Mouse (Mus musculus): ENCODE data around the gene Gm9844. TPM values are rescaled to one million over a fixed set of nuclear protein-coding genes. Genes with fewer than 3 reads are reported as not detected.
A peak's percentile ranks its signal among the peaks of the same experiment; 100 is the strongest.
"Not testable (repeated sequence)": the region's sequence is repeated elsewhere in the genome, so short reads cannot be mapped to it uniquely, and the experiment has no call there.

Gm9844 gene
- not detected for total RNA-seq (2022)

- DNase-seq (ENCODE audit: low spot score): no peak
These were observed at the start of gene Gm9844 for GRCm38 (mm10) chr7:24861913-24862312. Gm9844 (plus strand) TSS chr7:24862213.

GRCm38 (mm10) chr7:24817502-24817901, 44.5 kb upstream of the Gm9844 start:
- peak; percentile 52 for DNase-seq (ENCODE audit: low spot score)

DNA sequence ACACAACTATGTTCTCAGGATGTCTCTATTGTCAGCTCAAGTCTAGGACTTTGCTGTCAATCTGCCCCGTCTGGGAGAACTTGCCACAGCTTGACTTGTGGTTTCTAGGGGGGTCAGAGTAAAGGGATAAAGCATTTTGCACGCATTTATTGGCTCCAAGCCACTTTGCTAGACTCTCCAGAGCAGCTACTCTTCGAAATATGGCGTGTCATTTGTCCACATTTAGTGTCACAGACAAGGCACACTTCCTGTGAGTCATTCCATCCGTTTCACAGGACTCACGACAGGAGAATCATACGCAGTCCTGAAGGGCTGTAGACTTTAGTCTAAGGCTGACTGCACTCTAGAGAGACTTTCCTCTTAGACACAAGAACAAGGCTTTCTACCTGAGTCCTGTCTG, 37.6 kb upstream of the Gm9844 start:
- no peak for DNase-seq (ENCODE audit: low spot score)

DNA sequence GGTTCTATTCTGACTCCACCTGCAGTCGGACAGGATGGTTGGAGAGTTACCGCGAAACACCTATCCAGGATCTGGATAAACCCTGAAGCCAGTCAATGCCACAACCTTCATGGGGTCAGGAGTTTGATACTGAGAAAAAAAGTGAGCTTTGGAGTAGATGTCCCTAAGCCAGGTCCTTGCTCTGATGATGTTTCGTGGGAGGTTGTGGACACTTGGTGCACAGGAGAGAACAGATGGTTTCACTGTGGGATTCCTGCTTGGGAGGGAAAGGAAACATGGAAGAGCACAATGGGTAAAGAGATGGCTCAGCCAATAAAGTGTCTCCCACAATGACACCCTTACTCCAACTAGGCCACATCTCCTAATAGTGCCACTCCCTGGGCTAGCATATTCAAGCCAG, 34.8 kb upstream of the Gm9844 start:
- DNase-seq (ENCODE audit: low spot score): no peak

GRCm38 (mm10) chr7:24838732-24839409, 23.1 kb upstream of the Gm9844 start:
- DNase-seq (ENCODE audit: low spot score): not testable (repeated sequence)

DNA sequence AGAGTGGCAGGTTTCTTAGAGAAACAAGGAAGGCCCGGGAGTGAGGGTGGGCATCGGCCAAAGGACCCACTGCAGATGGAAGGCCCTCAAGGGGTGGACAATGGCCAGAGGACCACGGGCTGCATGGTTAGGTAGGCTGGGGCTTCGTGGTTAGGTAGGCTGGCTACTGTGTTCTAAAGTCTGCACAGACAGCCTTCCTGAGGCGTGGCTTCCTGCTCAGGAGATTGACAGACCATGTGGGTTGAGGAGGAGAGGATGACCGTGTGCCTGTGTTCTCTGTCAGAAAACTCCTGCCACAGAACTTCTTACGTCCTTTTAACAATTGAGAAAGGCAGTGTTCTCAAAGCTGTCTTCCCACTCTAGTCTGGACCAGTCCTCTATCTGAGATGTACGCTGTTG, 22.6 kb upstream of the Gm9844 start:
- no peak for DNase-seq (ENCODE audit: low spot score)

DNA sequence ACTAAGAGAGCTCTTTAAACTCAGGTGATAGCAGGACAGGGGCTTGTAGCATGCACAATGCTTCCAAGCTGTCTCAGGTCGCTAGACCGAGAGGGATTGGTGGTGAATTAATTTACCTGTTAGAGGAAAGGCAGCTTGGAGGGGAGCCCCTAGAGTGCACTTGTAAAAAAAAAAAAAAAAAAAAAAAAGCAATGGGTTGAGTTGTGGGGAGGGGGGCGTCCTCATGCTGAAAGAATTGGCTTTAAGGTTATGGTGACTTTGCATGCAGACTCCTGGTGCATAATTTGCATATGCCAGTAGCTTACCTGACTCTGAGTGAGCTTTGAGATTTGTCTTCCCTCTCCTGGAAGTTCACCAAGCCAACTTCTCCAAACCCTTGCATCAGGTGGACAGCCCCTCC, 21.7 kb upstream of the Gm9844 start:
- no peak for DNase-seq (ENCODE audit: low spot score)

- DNase-seq (ENCODE audit: low spot score): no peak
These were observed 21.0 kb upstream of the Gm9844 start for GRCm38 (mm10) chr7:24841009-24841408.

- no peak for DNase-seq (ENCODE audit: low spot score)
These were observed 17.9 kb upstream of the Gm9844 start for GRCm38 (mm10) chr7:24844144-24844543.

- no peak for DNase-seq (ENCODE audit: low spot score)
These were observed 16.8 kb upstream of the Gm9844 start for GRCm38 (mm10) chr7:24845181-24845580.

GRCm38 (mm10) chr7:24845713-24846112, 16.3 kb upstream of the Gm9844 start:
- no peak for DNase-seq (ENCODE audit: low spot score)

- DNase-seq (ENCODE audit: low spot score): not testable (repeated sequence)
These were observed 15.4 kb upstream of the Gm9844 start for GRCm38 (mm10) chr7:24846576-24846975.

DNA sequence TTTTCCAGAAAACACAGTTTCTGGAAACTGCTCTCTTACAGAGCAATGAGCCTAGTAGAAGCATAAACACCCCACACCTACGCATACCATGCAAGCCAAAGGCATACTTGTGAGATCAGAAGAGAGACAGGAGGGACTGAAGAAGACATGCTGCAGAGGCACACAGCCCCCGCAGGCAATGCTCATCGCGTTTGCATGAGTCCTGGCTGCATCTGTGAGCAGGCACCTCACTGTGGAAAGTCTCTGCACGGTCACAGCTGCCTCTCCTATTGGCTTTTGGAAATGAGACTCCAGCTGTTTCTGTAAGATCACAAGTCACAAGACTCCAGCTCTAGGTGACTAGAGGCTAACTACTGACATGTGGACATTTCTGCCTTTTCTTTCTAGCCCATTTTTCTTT, 11.9 kb upstream of the Gm9844 start:
- DNase-seq (ENCODE audit: low spot score): no peak

DNA sequence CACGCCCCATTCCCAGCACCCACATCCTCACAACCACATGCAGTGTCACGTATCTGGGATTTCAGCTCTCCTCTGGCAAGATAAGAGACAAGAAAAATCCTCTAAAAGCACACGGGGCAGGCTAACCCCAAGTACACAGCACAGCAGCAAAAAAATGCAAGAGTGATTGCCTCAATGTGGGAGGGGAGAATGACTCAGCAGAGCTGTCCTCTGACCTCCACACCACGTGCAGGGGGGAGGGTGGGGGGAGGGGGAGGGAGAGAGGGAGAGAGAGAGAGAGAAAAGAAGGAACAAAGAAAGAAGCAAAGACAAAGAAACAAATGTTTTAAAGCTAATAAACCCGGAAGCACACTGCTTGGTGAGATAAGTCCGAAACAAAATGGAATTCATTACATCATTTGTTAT, 11.1 kb upstream of the Gm9844 start:
- DNase-seq (ENCODE audit: low spot score): no peak

- DNase-seq (ENCODE audit: low spot score): no peak
These were observed 10.3 kb upstream of the Gm9844 start for GRCm38 (mm10) chr7:24851596-24852325.

DNA sequence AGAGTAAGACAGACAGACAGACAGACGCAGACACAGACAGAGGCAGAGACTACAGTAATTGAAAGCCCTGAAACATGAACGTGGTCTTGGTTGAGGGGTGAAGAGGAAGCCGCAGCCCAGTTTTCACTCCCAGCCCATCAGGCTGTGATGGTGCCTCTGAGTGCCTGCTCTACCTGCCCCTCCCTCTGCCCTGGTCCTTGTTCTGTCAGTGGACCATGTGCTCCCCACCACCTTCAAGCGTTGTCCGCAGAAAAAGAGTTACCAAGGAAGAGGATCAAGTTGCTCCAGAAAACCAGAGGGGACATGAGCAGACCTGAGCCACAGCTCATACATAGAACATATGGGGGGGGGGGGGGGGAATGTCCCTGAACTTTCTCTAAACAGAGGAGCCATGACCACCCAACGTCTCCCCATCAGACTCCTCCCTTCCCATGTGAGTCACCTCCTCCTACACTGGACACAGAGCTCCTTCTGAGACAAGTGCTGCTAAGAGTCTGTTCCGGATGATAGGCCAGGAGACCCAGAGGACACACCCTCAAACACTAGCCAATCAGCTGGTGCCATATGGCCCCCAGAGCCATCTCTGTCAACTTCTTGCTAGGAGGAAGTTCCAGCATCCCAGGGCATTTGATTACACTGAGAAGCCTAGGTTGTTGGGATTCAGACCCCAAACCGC, 9.3 kb upstream of the Gm9844 start:
- DNase-seq (ENCODE audit: low spot score): no peak

DNA sequence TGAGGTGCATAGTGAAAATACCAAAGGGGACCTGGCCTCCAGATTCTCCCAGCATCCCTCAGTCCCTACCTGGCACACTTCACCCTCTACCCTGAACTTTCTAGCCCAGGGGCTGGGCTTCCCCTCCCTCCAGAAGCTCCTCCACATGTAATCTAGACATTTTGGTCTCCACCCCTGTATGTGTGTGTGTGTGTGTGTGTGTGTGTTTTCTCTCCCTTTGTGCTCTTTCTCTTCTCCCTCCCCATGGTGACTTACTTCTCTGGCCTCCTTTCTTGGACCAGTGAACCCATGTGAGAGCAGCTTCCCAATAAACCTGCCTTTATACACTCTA, 8.8 kb upstream of the Gm9844 start:
- no peak for DNase-seq (ENCODE audit: low spot score)

DNA sequence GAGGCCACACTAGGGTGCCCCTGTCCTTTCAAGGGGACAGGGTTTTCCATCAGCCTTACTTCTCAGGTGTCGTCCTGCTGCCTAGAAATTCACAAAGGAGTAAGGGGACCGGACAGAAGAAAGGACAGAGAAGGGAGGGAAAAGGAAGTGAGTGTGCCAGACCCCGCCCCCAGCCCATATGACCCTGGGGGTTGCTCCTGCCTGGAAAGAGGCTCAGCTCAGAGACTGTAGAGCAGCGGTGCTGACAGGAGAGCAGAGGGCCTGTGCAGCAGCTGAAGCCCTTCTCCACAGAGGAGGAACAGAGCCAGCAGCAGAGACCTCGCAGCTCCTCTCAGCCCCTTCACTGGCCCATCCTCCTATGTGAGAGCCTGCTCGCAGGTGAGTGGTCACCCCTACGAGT, 8.3 kb upstream of the Gm9844 start:
- no peak for DNase-seq (ENCODE audit: low spot score)

- DNase-seq (ENCODE audit: low spot score): no peak
These were observed 5.4 kb upstream of the Gm9844 start for GRCm38 (mm10) chr7:24856460-24857120.

DNA sequence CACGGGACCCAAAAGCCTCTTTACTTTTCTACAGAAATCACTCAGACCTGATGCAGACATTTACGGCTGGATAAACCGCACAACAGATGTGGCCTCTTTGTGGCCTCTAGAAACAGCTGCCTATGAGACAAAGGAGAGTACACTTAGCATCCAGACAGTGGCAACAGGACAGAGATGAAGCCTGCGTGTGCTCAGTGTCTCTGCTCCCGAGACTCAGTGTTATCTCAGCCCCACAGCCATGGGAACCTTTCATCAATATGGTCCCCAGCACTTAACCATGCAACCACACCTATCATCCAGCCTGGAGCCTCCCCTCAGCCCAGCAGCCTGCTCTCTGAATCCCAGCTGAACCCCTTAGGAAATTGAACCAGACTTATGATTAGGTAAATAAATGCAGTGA, 2.8 kb upstream of the Gm9844 start:
- DNase-seq (ENCODE audit: low spot score): no peak

GRCm38 (mm10) chr7:24862853-24863252, 840 bp downstream of the Gm9844 start:
- no peak for DNase-seq (ENCODE audit: low spot score)

DNA sequence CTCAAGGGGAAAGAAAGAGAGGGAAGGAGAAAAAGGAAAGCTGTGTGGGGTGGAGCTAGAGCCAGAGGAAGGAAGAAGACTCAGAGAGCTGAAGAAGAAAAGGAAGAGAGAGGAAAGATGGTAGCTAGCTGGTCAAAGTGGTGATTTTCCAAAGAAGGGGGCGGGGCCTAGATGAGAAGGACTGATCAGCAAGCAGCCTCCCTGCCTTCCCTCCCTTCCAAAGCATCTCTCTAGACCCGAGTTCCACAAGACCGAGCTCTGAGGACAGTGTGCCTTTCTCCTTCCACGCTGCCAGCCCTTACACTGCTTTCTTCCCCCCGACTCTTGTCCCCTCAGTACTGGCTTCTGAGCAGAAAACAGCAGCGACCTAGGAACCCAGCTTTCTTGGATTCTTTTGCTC, 2.1 kb downstream of the Gm9844 start:
- DNase-seq (ENCODE audit: low spot score): no peak

Data from heart, adult 8-10 months (tissue).